In the genomic region with DNA sequence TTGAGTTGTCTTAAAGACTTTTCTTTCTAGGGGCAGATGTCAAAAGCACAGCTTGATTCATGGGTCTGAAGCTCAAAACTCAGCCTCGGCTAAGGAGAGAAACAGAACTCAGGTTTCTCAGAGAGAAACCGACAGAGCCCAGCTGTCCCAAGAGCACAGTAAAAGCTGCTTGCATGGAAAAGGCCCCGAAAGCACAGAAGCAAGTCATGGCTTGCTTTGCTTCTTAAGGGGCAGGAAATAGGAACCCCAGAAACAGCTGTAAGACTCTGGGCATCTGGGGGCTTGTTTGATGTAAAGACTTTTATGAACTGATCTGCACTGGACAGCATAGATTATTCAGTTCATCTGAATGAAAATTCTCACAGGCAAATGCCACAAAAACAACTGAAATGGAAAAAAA, we compare ENCODE assay signal across 18 mouse cellular contexts.
"Had no signal": no experiment of that assay in that cellular context is flagged by ENCODE, and none has a peak within 500 bp of the region (broad histone marks: within the 10 kb centered on the region; RNA-seq: fewer than 3 reads in every experiment).

No protein-coding gene starts in this region.

- H3K4me3 ChIP-seq: midbrain, embryonic 10.5 days; midbrain, embryonic 12.5 days; myocyte; neural tube, embryonic 13.5 days; neural tube, embryonic 15.5 days had no signal

- H3K9ac ChIP-seq: lung, embryonic 14.5 days; midbrain, embryonic 12.5 days; neural tube, embryonic 13.5 days; neural tube, embryonic 15.5 days had no signal

- H3K9me3 ChIP-seq: midbrain, embryonic 10.5 days; midbrain, embryonic 12.5 days; neural tube, embryonic 13.5 days; neural tube, embryonic 15.5 days had no signal

- H3K27ac ChIP-seq: midbrain, embryonic 10.5 days; midbrain, embryonic 12.5 days; neural tube, embryonic 13.5 days; neural tube, embryonic 15.5 days had no signal

- ATAC-seq: midbrain, embryonic 16.5 days had no signal

- H3K36me3 ChIP-seq: midbrain, embryonic 10.5 days; midbrain, embryonic 12.5 days; neural tube, embryonic 13.5 days; neural tube, embryonic 15.5 days had no signal

- H3K4me2 ChIP-seq: lung, embryonic 14.5 days; midbrain, embryonic 12.5 days; neural tube, embryonic 13.5 days; neural tube, embryonic 15.5 days had no signal

- DNase-seq: lung, adult 18-20 months; lung, embryonic 14.5 days; lung, postnatal 10 days; lung, postnatal 4 days; midbrain, embryonic 14.5 days; retina, postnatal 1 day; right cerebral cortex, adult 18-20 months; right cerebral cortex, postnatal 25 days; right cerebral cortex, postnatal 4 days; spleen, adult 18-20 months; thymus, adult 2 months; thymus, postnatal 36 days had no signal

- H3K27me3 ChIP-seq: midbrain, embryonic 12.5 days; neural tube, embryonic 13.5 days; neural tube, embryonic 15.5 days had no signal
